Mouse (Mus musculus) limb, embryonic 13.5 days (tissue): ENCODE data around the gene Mlst8. TPM values are rescaled to one million over a fixed set of nuclear protein-coding genes. Genes with fewer than 3 reads are reported as not detected.
"Not testable (repeated sequence)": the region's sequence is repeated elsewhere in the genome, so short reads cannot be mapped to it uniquely, and the experiment has no call there.

Experiments used
- ATAC-seq: fragments of 200-750 bp; cut with Nextera tagmentation; 2 replicates; pipeline ENCODE4 v1.8.0; 2017; ENCODE audit warnings: low read depth, moderate number of reproducible peaks, moderate TSS enrichment; ENCODE audit not compliant: low FRiP score
- H3K27ac ChIP-seq: fragments of 300-500 bp; sonication (generic); 2 replicates; pipeline ENCODE4 v1.5.1; 2015; ENCODE audit warnings: inconsistent platforms, mild to moderate bottlenecking, moderate library complexity
- H3K27me3 ChIP-seq: fragments of 300-500 bp; sonication (generic); 2 replicates; pipeline ENCODE4 v1.6.1; 2015; ENCODE audit warnings: mild to moderate bottlenecking, inconsistent platforms
- H3K36me3 ChIP-seq: fragments of 300-500 bp; sonication (generic); 2 replicates; pipeline ENCODE4 v1.6.1; 2015; ENCODE audit warnings: inconsistent platforms, mild to moderate bottlenecking, moderate library complexity
- H3K4me1 ChIP-seq: fragments of 300-500 bp; sonication (generic); 2 replicates; pipeline ENCODE4 v1.6.1; 2015; ENCODE audit warnings: inconsistent platforms
- H3K4me2 ChIP-seq: fragments of 300-500 bp; sonication (generic); replicated peaks from 2 replicates; pipeline ENCODE4 v1.6.1; 2015; ENCODE audit warnings: inconsistent platforms, mild to moderate bottlenecking, moderate library complexity
- H3K4me3 ChIP-seq: fragments of 300-500 bp; sonication (generic); 2 replicates; pipeline ENCODE4 v1.5.1; 2015; ENCODE audit warnings: moderate library complexity, mild to moderate bottlenecking, inconsistent platforms
- H3K9ac ChIP-seq: fragments of 300-500 bp; sonication (generic); 2 replicates; pipeline ENCODE4 v1.6.1; 2015; ENCODE audit warnings: mild to moderate bottlenecking, inconsistent platforms
- H3K9me3 ChIP-seq: fragments of 300-500 bp; sonication (generic); 2 replicates; pipeline ENCODE4 v1.6.1; 2016; ENCODE audit warnings: inconsistent platforms
- WGBS: fragments of 180-500 bp; shearing (Covaris S2); methylation state at CpG from one replicate; pipeline ENCODE4 v1.1.7; 2015; 5-methylcytosine and 5-hydroxymethylcytosine counted together
- polyA plus RNA-seq: library from polyadenylated mRNA; unstranded; fragments of >200 nt; fragmentation: Nextera tagmentation; extraction: Ambion mirVana; gene quantifications from 2 replicates; pipeline ENCODE4 v1.2.1, GENCODE M21; 2015

The Mlst8 gene
- polyA plus RNA-seq, 1 experiment from 2014 or later = 35.6 TPM

DNA sequence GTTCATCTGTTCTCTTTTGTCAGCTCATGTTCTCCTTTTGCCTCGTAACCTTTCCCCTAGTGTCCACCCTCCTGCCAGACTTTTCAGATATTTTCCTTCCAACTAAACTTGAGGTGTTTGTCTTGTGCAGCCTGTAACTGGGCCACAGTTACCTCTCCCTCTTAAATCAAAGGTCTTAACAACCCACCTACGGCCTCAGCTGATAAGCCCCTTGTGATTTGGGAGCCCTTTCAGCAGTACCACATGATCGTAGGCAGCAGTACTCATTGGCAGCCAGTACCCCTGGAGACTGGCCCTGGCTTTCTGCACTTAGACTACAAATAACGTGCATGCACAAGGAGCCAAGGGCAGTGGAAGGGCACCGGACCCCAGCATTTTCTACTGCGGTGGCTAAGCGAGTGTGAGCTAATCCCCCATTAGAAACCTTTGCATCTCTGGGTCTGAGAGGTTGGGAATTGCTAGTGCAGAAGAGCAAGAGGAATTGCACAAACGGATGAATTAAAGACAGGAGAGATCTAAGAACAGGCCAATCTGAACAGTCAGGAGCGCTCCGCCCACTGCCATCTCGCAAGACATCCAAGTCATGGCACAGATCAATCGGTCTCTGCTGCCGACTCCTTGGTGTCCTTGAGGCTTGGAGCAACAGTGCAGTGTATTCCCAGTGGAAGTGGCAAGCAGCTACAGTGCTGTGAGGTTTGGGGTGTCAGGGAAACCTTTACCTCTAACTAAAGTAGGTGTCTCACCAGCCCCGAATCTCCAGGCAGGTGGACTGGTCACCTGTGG lies 49.5 kb downstream of the Mlst8 start:
- H3K4me3 ChIP-seq = no peak overlapping the region

GRCm38 (mm10) chr17:24427170-24427557 lies 51.7 kb downstream of the Mlst8 start:
- ATAC-seq = no peak
- Histone ChIP-seq H3K4me3 (peak overlapping the region; percentile 78), H3K36me3 (peaks cover 31% of the 10 kb centered on the region), H3K9me3 (no peaks in the 10 kb centered on the region), H3K4me1 (peaks cover 31% of the 10 kb centered on the region), H3K9ac (peak overlapping the region; percentile 89), H3K27ac (peak overlapping the region; percentile 97), H3K4me2 (peak overlapping the region; percentile 64), H3K27me3 (no peaks in the 10 kb centered on the region)
- WGBS = 4% methylated on average over 8 of the region's 8 CpGs

More for the DNA sequence above, 49.5 kb downstream of the Mlst8 start:
- Histone ChIP-seq H3K9me3 (no peaks in the 10 kb centered on the region), H3K9ac (no peak overlapping the region), H3K27ac (no peak overlapping the region), H3K4me2 (no peak overlapping the region), H3K36me3 (peaks cover 27% of the 10 kb centered on the region), H3K4me1 (peaks cover 31% of the 10 kb centered on the region), H3K27me3 (no peaks in the 10 kb centered on the region)
- 79% methylated on average over 14 of the region's 14 CpGs for WGBS
- ATAC-seq = no peak

GRCm38 (mm10) chr17:24426471-24427169 lies 52.3 kb downstream of the Mlst8 start, which contains the start of gene Eci1:
Eci1 (plus strand) TSS chr17:24426641.
- ATAC-seq = peak; percentile 96
- H3K9ac ChIP-seq = peak within 1 kb of the TSS; percentile 89
- peaks cover 31% of the 10 kb centered on the region for H3K4me1 ChIP-seq
- H3K36me3 ChIP-seq = peaks cover 36% of the 10 kb centered on the region
- peak within 1 kb of the TSS; percentile 78 for H3K4me3 ChIP-seq
- H3K27ac ChIP-seq = peak within 1 kb of the TSS; percentile 97
- WGBS = under 1% methylated on average over 48 of the region's 48 CpGs
- H3K9me3 ChIP-seq = no peaks in the 10 kb centered on the region
- peak within 1 kb of the TSS; percentile 64 for H3K4me2 ChIP-seq
- H3K27me3 ChIP-seq = no peaks in the 10 kb centered on the region

DNA sequence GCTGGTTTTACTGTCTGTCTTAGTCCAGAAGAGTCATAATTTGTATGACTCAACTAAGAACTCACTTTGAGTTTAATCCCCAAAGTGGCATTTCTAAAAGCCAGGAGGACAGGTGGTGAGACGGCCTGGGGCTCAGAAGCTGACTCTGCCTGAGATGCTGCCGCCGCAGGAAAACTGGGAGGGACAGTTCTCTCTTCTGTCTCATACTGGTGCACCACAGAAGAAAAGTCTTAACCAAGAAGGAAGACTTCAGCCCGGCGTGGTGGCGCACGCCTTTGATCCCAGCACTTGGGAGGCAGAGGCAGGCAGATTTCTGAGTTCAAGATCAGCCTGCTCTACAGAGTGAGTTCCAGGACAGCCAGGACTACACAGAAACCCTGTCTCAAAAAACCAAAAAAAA lies 53.0 kb downstream of the Mlst8 start:
- peaks cover 43% of the 10 kb centered on the region for H3K36me3 ChIP-seq
- no peaks in the 10 kb centered on the region for H3K27me3 ChIP-seq
- 87% methylated on average over 7 of the region's 7 CpGs for WGBS
- H3K4me3 ChIP-seq = peak overlapping the region; percentile 78
- ATAC-seq = no peak
- H3K9me3 ChIP-seq = no peaks in the 10 kb centered on the region
- H3K4me2 ChIP-seq = peak overlapping the region; percentile 64
- H3K4me1 ChIP-seq = peaks cover 30% of the 10 kb centered on the region
- H3K9ac ChIP-seq = no peak overlapping the region
- H3K27ac ChIP-seq = peak overlapping the region; percentile 97; the same call in 1 of the 2 replicates

GRCm38 (mm10) chr17:24425326-24425725 lies 53.6 kb downstream of the Mlst8 start:
- not testable (repeated sequence) for H3K4me2 ChIP-seq, H3K9ac ChIP-seq, H3K9me3 ChIP-seq, H3K27me3 ChIP-seq, H3K4me3 ChIP-seq, ATAC-seq, H3K27ac ChIP-seq
- 93% methylated on average over 6 of the region's 8 CpGs for WGBS
- Histone ChIP-seq H3K36me3 (peaks cover 49% of the 10 kb centered on the region), H3K4me1 (peaks cover 24% of the 10 kb centered on the region)

DNA sequence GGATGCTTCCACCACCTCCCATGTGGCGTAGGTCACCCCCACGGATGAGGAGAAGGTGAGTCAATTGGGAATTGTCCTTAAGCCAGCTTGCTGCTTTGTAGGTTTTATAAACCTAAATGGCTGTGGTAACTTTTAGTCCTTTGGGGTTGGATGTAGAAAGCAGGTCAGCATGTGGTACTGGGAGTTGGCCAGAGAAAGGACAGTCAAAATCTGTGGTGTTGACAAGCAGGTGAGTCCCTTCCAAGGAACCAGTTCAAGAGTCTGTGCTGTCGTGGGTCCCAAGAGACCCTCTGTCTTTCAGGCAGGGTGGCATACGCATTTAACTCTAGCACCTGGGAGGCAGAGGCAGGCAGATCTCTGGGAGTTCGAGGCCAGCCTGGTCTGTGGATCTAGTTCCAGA lies 54.4 kb downstream of the Mlst8 start:
- peaks cover 16% of the 10 kb centered on the region for H3K4me1 ChIP-seq
- H3K27ac ChIP-seq = no peak overlapping the region
- H3K4me3 ChIP-seq = no peak overlapping the region
- 95% methylated on average over 5 of the region's 5 CpGs for WGBS
- no peak for ATAC-seq
- no peak overlapping the region for H3K9ac ChIP-seq
- H3K4me2 ChIP-seq = no peak overlapping the region
- H3K9me3 ChIP-seq = no peaks in the 10 kb centered on the region
- H3K27me3 ChIP-seq = no peaks in the 10 kb centered on the region
- H3K36me3 ChIP-seq = peaks cover 58% of the 10 kb centered on the region

Other genes with a start within 250 kb of the Mlst8 start
- gene Ccnf, start 227.6 kb downstream of the Mlst8 start, polyA plus RNA-seq = 65.4 and 67.0 TPM in 2 replicates
- gene Abca17, start 128.0 kb downstream of the Mlst8 start, polyA plus RNA-seq = not detected in 2 replicates
- gene Abca3, start 127.1 kb downstream of the Mlst8 start, polyA plus RNA-seq = 5.6 and 6.6 TPM in 2 replicates
- gene Rnps1, start 64.5 kb downstream of the Mlst8 start, polyA plus RNA-seq = 322 TPM in 2 replicates
- gene Eci1, start 52.4 kb downstream of the Mlst8 start, polyA plus RNA-seq = 85.0 and 87.3 TPM in 2 replicates
- gene Dnase1l2, start 36.0 kb downstream of the Mlst8 start, polyA plus RNA-seq = 2.7 and 3.9 TPM in 2 replicates
- 38.3 and 45.7 TPM in 2 replicates for gene E4f1, start 8.8 kb downstream of the Mlst8 start, polyA plus RNA-seq
- 50.2 and 51.3 TPM in 2 replicates for gene Pgp, start 8.7 kb downstream of the Mlst8 start, polyA plus RNA-seq
- not detected in 2 replicates for gene Bricd5, start 5.2 kb downstream of the Mlst8 start, polyA plus RNA-seq
- 5.0 and 5.2 TPM in 2 replicates for gene Caskin1, start 9.5 kb upstream of the Mlst8 start, polyA plus RNA-seq
- 96.2 and 103 TPM in 2 replicates for gene Traf7, start 48.9 kb upstream of the Mlst8 start, polyA plus RNA-seq
- 3.4 TPM in 2 replicates for gene Rab26, start 55.1 kb upstream of the Mlst8 start, polyA plus RNA-seq
- 22.3 and 36.6 TPM in 2 replicates for gene Pkd1, start 70.8 kb upstream of the Mlst8 start, polyA plus RNA-seq
- gene Tsc2, start 153.6 kb upstream of the Mlst8 start, polyA plus RNA-seq = 65.5 and 72.2 TPM in 2 replicates
- gene Nthl1, start 153.6 kb upstream of the Mlst8 start, polyA plus RNA-seq = 23.7 and 25.0 TPM in 2 replicates
- 58.1 and 59.3 TPM in 2 replicates for gene Slc9a3r2, start 171.2 kb upstream of the Mlst8 start, polyA plus RNA-seq
- gene Npw, start 179.4 kb upstream of the Mlst8 start, polyA plus RNA-seq = 0.80 TPM in 2 replicates
- gene Zfp598, start 190.6 kb upstream of the Mlst8 start, polyA plus RNA-seq = 22.2 and 24.7 TPM in 2 replicates
- gene Syngr3, start 210.9 kb upstream of the Mlst8 start, polyA plus RNA-seq = 7.8 and 8.4 TPM in 2 replicates
- gene Gfer, start 217.1 kb upstream of the Mlst8 start, polyA plus RNA-seq = 46.6 and 48.1 TPM in 2 replicates
- 2.5 and 3.1 TPM in 2 replicates for gene Noxo1, start 217.2 kb upstream of the Mlst8 start, polyA plus RNA-seq
- 79.8 and 84.6 TPM in 2 replicates for gene Tbl3, start 228.6 kb upstream of the Mlst8 start, polyA plus RNA-seq
- gene Rnf151, start 239.0 kb upstream of the Mlst8 start, polyA plus RNA-seq = not detected in 2 replicates
- gene Rps2, start 239.0 kb upstream of the Mlst8 start, polyA plus RNA-seq = 1,267 and 1,298 TPM in 2 replicates
- 206 and 215 TPM in 2 replicates for gene Ndufb10, start 245.4 kb upstream of the Mlst8 start, polyA plus RNA-seq
- gene Rpl3l, start 248.7 kb upstream of the Mlst8 start, polyA plus RNA-seq = not detected in 2 replicates